In genomic region chr17:43628246-43628645, GRCm38 (mm10) we compare ENCODE assay signal across 38 mouse cellular contexts. TPM values are rescaled to one million over a fixed set of nuclear protein-coding genes. Genes with fewer than 3 reads are reported as not detected.
"Had no signal": no experiment of that assay in that cellular context is flagged by ENCODE, and none has a peak within 500 bp of the region (broad histone marks: within the 10 kb centered on the region; RNA-seq: fewer than 3 reads in every experiment).

No protein-coding gene starts in this region.

- H3K4me3 ChIP-seq: heart, embryonic 12.5 days; hindbrain, embryonic 12.5 days; intestine, embryonic 15.5 days; kidney, embryonic 15.5 days; layer of hippocampus, adult 2 months; left cerebral cortex, adult 2 months had no signal

- ATAC-seq: inflammation-experienced regulatory T-cells, adult 6 months; intestine, embryonic 15.5 days; intestine, embryonic 16.5 days; intestine, postnatal 0 days had no signal

- H3K36me3 ChIP-seq: heart, embryonic 12.5 days; heart, embryonic 13.5 days; heart, embryonic 15.5 days; hindbrain, embryonic 10.5 days; hindbrain, embryonic 12.5 days; hindbrain, embryonic 13.5 days; hindbrain, embryonic 15.5 days; intestine, embryonic 15.5 days; kidney, embryonic 15.5 days had no signal

- H3K9me3 ChIP-seq: heart, embryonic 15.5 days; hindbrain, embryonic 12.5 days; intestine, embryonic 15.5 days had no signal

- H3K4me2 ChIP-seq: heart, embryonic 11.5 days; heart, embryonic 12.5 days; heart, embryonic 15.5 days; hindbrain, embryonic 12.5 days; hindbrain, embryonic 14.5 days; intestine, embryonic 15.5 days had no signal

- H3K9ac ChIP-seq: heart, embryonic 12.5 days; heart, embryonic 13.5 days; heart, embryonic 15.5 days; hindbrain, embryonic 12.5 days; hindbrain, embryonic 14.5 days; hindbrain, embryonic 15.5 days; intestine, embryonic 15.5 days; kidney, embryonic 15.5 days had no signal

- DNase-seq: heart, postnatal 10 days; heart, postnatal 36 days; heart, postnatal 4 days; kidney, adult 11 months; kidney, adult 18-20 months; kidney, adult 2 months; kidney, adult 8-10 months; kidney, adult 9 months; kidney, postnatal 10 days; kidney, postnatal 14 days; kidney, postnatal 25 days; kidney, postnatal 36 days; kidney, postnatal 4 days; layer of hippocampus, adult 9-11 months; layer of hippocampus, postnatal 36 days had no signal

- H3K27ac ChIP-seq: heart, embryonic 13.5 days; heart, embryonic 15.5 days; hindbrain, embryonic 10.5 days; hindbrain, embryonic 12.5 days; hindbrain, embryonic 13.5 days; hindbrain, embryonic 14.5 days; hindbrain, embryonic 15.5 days; hindbrain, postnatal 0 days; intestine, embryonic 15.5 days; kidney, embryonic 15.5 days; kidney, postnatal 0 days; layer of hippocampus, adult 2 months; left cerebral cortex, adult 2 months had no signal

RNA-seq across cellular contexts. Expression of gene Tdrd6, which starts 1.9 kb away (rescaled TPM):
- total RNA-seq: heart, postnatal 25 days; heart, postnatal 36 days; hematopoietic stem cell, adult 5-6 weeks had no signal
- polyA plus RNA-seq: heart, embryonic 13.5 days; heart, embryonic 15.5 days; inflammation-experienced regulatory T-cells, adult 6 months; kidney, embryonic 14.5 days; kidney, embryonic 16.5 days; large intestine, adult 2 months had no signal
